Mouse (Mus musculus) inflammation-experienced regulatory T-cells, adult 16 weeks (primary cell): Measurements from ENCODE around the gene Cbln3. TPM values are rescaled to one million over a fixed set of nuclear protein-coding genes. Genes with fewer than 3 reads are reported as not detected.

Experiments used
- polyA plus RNA-seq: library from polyadenylated mRNA; unstranded; fragments of 100-300 nt; shearing (Covaris generic); gene quantifications from one replicate; pipeline ENCODE4 v1.2.1, GENCODE M21; 2017

Cbln3 gene
- polyA plus RNA-seq, result 0.13 TPM

DNA sequence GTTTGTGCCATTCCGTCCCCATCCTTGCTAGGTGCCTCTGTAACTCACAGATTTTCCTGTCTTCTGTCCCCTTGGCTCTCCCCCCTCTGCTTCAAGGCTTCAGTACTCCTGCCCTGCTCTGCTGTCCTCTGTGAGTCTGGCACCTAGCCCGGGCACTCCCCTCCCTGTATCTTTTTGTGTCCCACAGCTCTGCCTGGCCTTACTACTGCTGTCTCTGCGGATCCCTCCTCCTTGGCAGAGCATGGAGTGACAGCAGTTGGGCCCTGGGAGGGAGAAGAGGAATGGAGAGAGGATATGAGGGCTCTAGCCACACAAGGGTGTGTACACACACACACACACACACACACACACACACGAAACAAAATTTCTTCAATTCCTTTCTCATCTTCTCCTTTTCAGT is at the start of gene Cbln3:
TSS of gene Cbln3 (minus strand) at position 227 of the 400 bp plus-strand sequence.

DNA sequence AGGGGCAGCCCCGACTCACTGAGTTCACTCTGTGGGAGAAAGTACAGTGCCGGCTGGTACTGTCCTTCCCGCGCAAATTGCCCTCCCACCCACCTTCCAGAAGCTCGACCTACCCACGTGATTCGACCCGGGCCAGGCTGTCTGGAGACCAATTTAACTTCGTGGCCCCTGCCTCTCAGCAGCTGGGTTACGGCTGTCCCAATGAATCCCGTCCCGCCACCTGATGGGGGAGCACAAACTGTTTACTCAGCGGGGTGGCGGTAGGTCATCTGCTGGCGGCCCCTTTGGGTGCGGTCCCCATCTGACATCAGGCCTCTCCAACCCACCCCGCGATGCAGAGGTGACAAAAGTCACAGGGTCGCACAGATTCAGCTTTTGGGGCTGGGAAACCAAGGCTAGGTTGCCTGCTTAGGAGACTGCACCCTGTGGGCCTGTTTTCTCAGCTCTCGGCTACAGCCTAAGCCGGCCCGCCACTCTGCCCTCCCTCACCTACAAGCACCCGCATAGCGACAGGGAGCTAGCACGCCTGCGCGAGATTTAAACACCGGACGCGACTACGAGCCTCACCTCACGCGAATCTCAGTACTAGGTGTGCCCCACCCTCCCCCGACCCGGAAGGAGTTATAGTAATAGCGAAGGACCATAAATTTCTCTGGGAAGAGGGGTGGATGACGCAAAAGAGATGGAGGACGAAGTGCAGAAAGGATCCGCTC is 15.7 kb upstream of the Cbln3 start, which contains the start of gene Sdr39u1:
TSS of gene Sdr39u1 (minus strand) at position 593 of the 713 bp plus-strand sequence.

DNA sequence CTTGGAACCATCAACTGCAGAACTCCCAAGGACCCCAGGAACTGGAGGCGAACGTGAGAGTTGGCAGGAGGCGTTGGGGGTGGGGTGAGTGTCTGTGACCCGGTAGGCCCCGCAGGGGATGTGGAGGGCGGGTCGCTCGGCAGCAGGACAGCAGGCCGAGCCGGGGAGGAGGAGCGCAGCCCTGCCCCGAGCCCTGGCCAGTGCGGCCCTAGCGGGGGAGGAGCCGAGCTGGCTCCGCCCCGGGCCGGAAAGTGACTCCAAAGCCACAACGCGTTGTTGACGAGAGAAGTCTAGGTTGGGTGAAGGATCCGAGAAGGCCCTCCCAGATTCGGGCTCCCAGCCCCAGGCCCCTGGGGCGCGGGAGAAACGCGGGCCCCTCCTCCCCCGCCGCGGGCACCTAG is 521 bp upstream of the Cbln3 start, which contains the start of gene Khnyn:
TSS of gene Khnyn (plus strand) at position 235 of the 401 bp plus-strand sequence.

DNA sequence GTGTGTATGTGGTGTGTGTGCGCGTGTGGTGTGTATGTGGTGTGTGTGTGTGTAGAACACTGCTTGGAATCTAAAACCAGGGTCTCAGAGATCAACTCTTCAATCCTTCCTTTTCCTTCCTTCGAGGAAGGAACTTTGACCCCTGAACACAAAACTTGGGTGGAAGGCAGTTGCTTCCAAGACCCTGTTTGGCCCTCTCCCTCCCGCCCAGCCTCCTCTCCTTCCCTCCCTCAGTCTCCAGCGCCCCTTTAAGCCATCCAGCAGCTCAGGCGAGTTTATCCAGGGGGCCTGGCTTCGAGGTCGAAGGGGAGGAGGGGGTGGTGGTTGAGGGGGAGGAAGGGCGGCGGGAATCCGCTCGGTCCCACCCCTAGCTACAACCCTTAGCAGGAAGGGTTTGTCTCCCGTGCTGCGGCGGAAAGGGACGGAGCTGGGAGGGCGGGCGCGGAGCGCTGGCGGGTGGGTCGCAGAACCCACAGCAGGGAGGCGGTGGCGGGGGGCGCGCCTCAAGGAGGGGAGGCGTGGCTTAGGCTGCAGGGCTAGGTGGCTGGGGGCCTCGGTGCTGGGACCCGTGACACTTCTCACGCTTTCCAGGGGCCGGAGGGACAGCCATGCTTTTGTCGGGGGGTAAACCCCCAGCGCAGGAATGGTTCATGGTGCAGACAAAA is 30.4 kb downstream of the Cbln3 start, which contains the start of gene Nynrin:
TSS of gene Nynrin (plus strand) at position 390 of the 665 bp plus-strand sequence.

Other genes starting within 250 kb of the Cbln3 start
- 69.0 TPM for gene Ipo4, start 248.4 kb downstream of the Cbln3 start, polyA plus RNA-seq
- 0.34 TPM for gene Gm49378, start 246.5 kb downstream of the Cbln3 start, polyA plus RNA-seq
- 110 TPM for gene Tm9sf1, start 240.6 kb downstream of the Cbln3 start, polyA plus RNA-seq
- gene Tssk4, start 234.2 kb downstream of the Cbln3 start, polyA plus RNA-seq, result 2.0 TPM
- gene Mdp1, start 223.9 kb downstream of the Cbln3 start, polyA plus RNA-seq, result 117 TPM
- 60.7 TPM for gene Gmpr2, start 212.5 kb downstream of the Cbln3 start, polyA plus RNA-seq
- 431 TPM for gene Nedd8, start 212.3 kb downstream of the Cbln3 start, polyA plus RNA-seq
- 67.8 TPM for gene Tinf2, start 202.6 kb downstream of the Cbln3 start, polyA plus RNA-seq
- gene Tgm1, start 170.5 kb downstream of the Cbln3 start, polyA plus RNA-seq, result 0.48 TPM
- gene Rabggta, start 162.1 kb downstream of the Cbln3 start, polyA plus RNA-seq, result 76.4 TPM
- 55.5 TPM for gene Dhrs1, start 138.7 kb downstream of the Cbln3 start, polyA plus RNA-seq
- 18.5 TPM for gene Nop9, start 138.7 kb downstream of the Cbln3 start, polyA plus RNA-seq
- gene Cideb, start 125.9 kb downstream of the Cbln3 start, polyA plus RNA-seq, result not detected
- gene Ltb4r2, start 123.0 kb downstream of the Cbln3 start, polyA plus RNA-seq, result not detected
- gene Ltb4r1, start 118.4 kb downstream of the Cbln3 start, polyA plus RNA-seq, result 2.1 TPM
- 0.56 TPM for gene Adcy4, start 100.3 kb downstream of the Cbln3 start, polyA plus RNA-seq
- 85.5 TPM for gene Ripk3, start 95.5 kb downstream of the Cbln3 start, polyA plus RNA-seq
- gene Nfatc4, start 61.2 kb downstream of the Cbln3 start, polyA plus RNA-seq, result not detected
- 1.4 TPM for gene Nynrin, start 30.4 kb downstream of the Cbln3 start, polyA plus RNA-seq
- 131 TPM for gene Khnyn, start 555 bp upstream of the Cbln3 start, polyA plus RNA-seq
- 79.0 TPM for gene Sdr39u1, start 15.9 kb upstream of the Cbln3 start, polyA plus RNA-seq
- not detected for gene Cma1, start 60.3 kb upstream of the Cbln3 start, polyA plus RNA-seq
- gene Cma2, start 66.6 kb upstream of the Cbln3 start, polyA plus RNA-seq, result not detected
- not detected for gene Mcpt1, start 133.6 kb upstream of the Cbln3 start, polyA plus RNA-seq
- not detected for gene Mcpt9, start 146.1 kb upstream of the Cbln3 start, polyA plus RNA-seq
- not detected for gene Mcpt2, start 157.6 kb upstream of the Cbln3 start, polyA plus RNA-seq
- not detected for gene Mcpt4, start 177.9 kb upstream of the Cbln3 start, polyA plus RNA-seq
- not detected for gene Mcpt8, start 200.9 kb upstream of the Cbln3 start, polyA plus RNA-seq
- gene Ctsg, start 218.2 kb upstream of the Cbln3 start, polyA plus RNA-seq, result not detected
- not detected for gene Gzme, start 236.2 kb upstream of the Cbln3 start, polyA plus RNA-seq
- not detected for gene Gzmd, start 248.2 kb upstream of the Cbln3 start, polyA plus RNA-seq